Mouse (Mus musculus) forebrain, embryonic 16.5 days (tissue): ENCODE data around the gene Gkn1. TPM values are rescaled to one million over a fixed set of nuclear protein-coding genes. Genes with fewer than 3 reads are reported as not detected.
A peak's percentile ranks its signal among the peaks of the same experiment; 100 is the strongest.

Experiments
- ATAC-seq: fragments of 200-750 bp; cut with Nextera tagmentation; 2 replicates; pipeline ENCODE4 v1.8.0; 2017; ENCODE audit warnings: mild to moderate bottlenecking, moderate library complexity
- H3K27ac ChIP-seq: fragments of 300-500 bp; sonication (generic); 2 replicates; pipeline ENCODE4 v1.5.1; 2014; ENCODE audit warnings: low read length, control low read depth
- H3K27me3 ChIP-seq: fragments of 300-500 bp; sonication (generic); replicated peaks from 2 replicates; pipeline ENCODE4 v1.6.1; 2014; ENCODE audit warnings: low read length; ENCODE audit not compliant: control insufficient read depth, insufficient read depth
- H3K36me3 ChIP-seq: fragments of 300-500 bp; sonication (generic); 2 replicates; pipeline ENCODE4 v1.6.1; 2014; ENCODE audit not compliant: control insufficient read depth, insufficient read depth
- H3K4me1 ChIP-seq: fragments of 300-500 bp; sonication (generic); replicated peaks from 2 replicates; pipeline ENCODE4 v1.6.1; 2014; ENCODE audit warnings: low read length; ENCODE audit not compliant: control insufficient read depth, insufficient read depth
- H3K4me2 ChIP-seq: fragments of 300-500 bp; sonication (generic); 2 replicates; pipeline ENCODE4 v1.6.1; 2014; ENCODE audit warnings: mild to moderate bottlenecking, low read length, control low read depth
- H3K4me3 ChIP-seq: fragments of 300-500 bp; sonication (generic); replicated peaks from 2 replicates; pipeline ENCODE4 v1.5.1; 2014; ENCODE audit warnings: mild to moderate bottlenecking, low read length, control low read depth
- H3K9ac ChIP-seq: fragments of 300-500 bp; sonication (generic); replicated peaks from 2 replicates; pipeline ENCODE4 v1.6.1; 2014; ENCODE audit warnings: low read depth, low read length, control low read depth
- H3K9me3 ChIP-seq: fragments of 300-500 bp; sonication (generic); 2 replicates; pipeline ENCODE4 v1.6.1; 2016; ENCODE audit warnings: low read length; ENCODE audit not compliant: control insufficient read depth
- WGBS: fragments of 180-500 bp; shearing (Covaris S2); extraction: QIAGEN DNeasy Blood & Tissue Kit; methylation state at CpG from one replicate; pipeline ENCODE4 v1.1.7; 2014; 5-methylcytosine and 5-hydroxymethylcytosine counted together
- polyA plus RNA-seq: library from polyadenylated mRNA; unstranded; fragments of >200 nt; fragmentation: Nextera tagmentation; extraction: Ambion mirVana; gene quantifications from 2 replicates; pipeline ENCODE4 v1.2.1, GENCODE M21; 2015

Gkn1 gene
- polyA plus RNA-seq, 1 experiment from 2014 or later = not detected

GRCm38 (mm10) chr6:87384761-87385160 is 34.0 kb upstream of the Gkn1 start:
- no peak overlapping the region for H3K27ac ChIP-seq
- no peaks in the 10 kb centered on the region for H3K9me3 ChIP-seq
- H3K36me3 ChIP-seq = no peaks in the 10 kb centered on the region
- WGBS = 50% methylated on average over 5 of the region's 6 CpGs
- no peak overlapping the region for H3K4me3 ChIP-seq
- no peak overlapping the region for H3K4me2 ChIP-seq
- H3K4me1 ChIP-seq = peaks cover 8% of the 10 kb centered on the region
- ATAC-seq = no peak
- no peak overlapping the region for H3K9ac ChIP-seq
- H3K27me3 ChIP-seq = no peaks in the 10 kb centered on the region

GRCm38 (mm10) chr6:87383926-87384691 is 33.4 kb upstream of the Gkn1 start:
- Histone ChIP-seq H3K9ac (peak overlapping the region; percentile 49), H3K4me2 (peak overlapping the region; percentile 71), H3K36me3 (no peaks in the 10 kb centered on the region), H3K27me3 (no peaks in the 10 kb centered on the region), H3K9me3 (no peaks in the 10 kb centered on the region), H3K27ac (no peak overlapping the region), H3K4me1 (peaks cover 8% of the 10 kb centered on the region), H3K4me3 (peak overlapping the region; percentile 43)
- peak; percentile 79 for ATAC-seq
- WGBS = 8% methylated on average over 24 of the region's 24 CpGs

GRCm38 (mm10) chr6:87373057-87373456 is 22.3 kb upstream of the Gkn1 start, which contains the start of gene Gkn2:
Gene Gkn2, plus strand, starts transcription at chr6:87373357.
- H3K27me3 ChIP-seq = no peaks in the 10 kb centered on the region

GRCm38 (mm10) chr6:87369223-87369622 is 18.5 kb upstream of the Gkn1 start:
- no peaks in the 10 kb centered on the region for H3K36me3 ChIP-seq
- no peak overlapping the region for H3K4me2 ChIP-seq
- no peaks in the 10 kb centered on the region for H3K27me3 ChIP-seq
- H3K4me1 ChIP-seq = no peaks in the 10 kb centered on the region
- no peak overlapping the region for H3K4me3 ChIP-seq
- H3K27ac ChIP-seq = no peak overlapping the region
- WGBS = 86% methylated on average over 5 of the region's 5 CpGs
- H3K9ac ChIP-seq = no peak overlapping the region
- no peaks in the 10 kb centered on the region for H3K9me3 ChIP-seq
- ATAC-seq = no peak

More at GRCm38 (mm10) chr6:87373057-87373456, 22.3 kb upstream of the Gkn1 start, which contains the start of gene Gkn2:
- H3K4me3 ChIP-seq = no peak within 1 kb of the TSS
- 90% methylated on average over 9 of the region's 9 CpGs for WGBS
- H3K4me2 ChIP-seq = no peak within 1 kb of the TSS
- H3K9ac ChIP-seq = no peak within 1 kb of the TSS
- no peak for ATAC-seq
- no peaks in the 10 kb centered on the region for H3K9me3 ChIP-seq
- H3K27ac ChIP-seq = no peak within 1 kb of the TSS
- no peaks in the 10 kb centered on the region for H3K36me3 ChIP-seq
- no peaks in the 10 kb centered on the region for H3K4me1 ChIP-seq

GRCm38 (mm10) chr6:87354441-87354840 is 3.7 kb upstream of the Gkn1 start:
- H3K9me3 ChIP-seq = no peaks in the 10 kb centered on the region
- H3K27me3 ChIP-seq = no peaks in the 10 kb centered on the region
- no peak overlapping the region for H3K4me3 ChIP-seq
- ATAC-seq = no peak
- H3K4me1 ChIP-seq = no peaks in the 10 kb centered on the region
- no peak overlapping the region for H3K27ac ChIP-seq
- WGBS = 45% methylated on average over 5 of the region's 5 CpGs
- no peak overlapping the region for H3K4me2 ChIP-seq
- H3K36me3 ChIP-seq = no peaks in the 10 kb centered on the region
- H3K9ac ChIP-seq = no peak overlapping the region

- peak; percentile 18 for ATAC-seq
Measured at GRCm38 (mm10) chr6:87335935-87336295, 14.8 kb downstream of the Gkn1 start.

GRCm38 (mm10) chr6:87335091-87335934 is 15.4 kb downstream of the Gkn1 start, which contains the start of gene Antxr1:
Gene Antxr1, minus strand, starts transcription at chr6:87335821.
- Histone ChIP-seq H3K36me3 (no peaks in the 10 kb centered on the region), H3K9ac (peak within 1 kb of the TSS; percentile 78), H3K27me3 (no peaks in the 10 kb centered on the region), H3K27ac (peak within 1 kb of the TSS; percentile 5; the same call in 1 of the 2 replicates), H3K9me3 (no peaks in the 10 kb centered on the region), H3K4me3 (peak within 1 kb of the TSS; percentile 82), H3K4me2 (peak within 1 kb of the TSS; percentile 98), H3K4me1 (peaks cover 18% of the 10 kb centered on the region)
- under 1% methylated on average over 54 of the region's 54 CpGs for WGBS
- ATAC-seq = peak; percentile 71

More at GRCm38 (mm10) chr6:87335935-87336295, 14.8 kb downstream of the Gkn1 start:
- Histone ChIP-seq H3K4me3 (no peak overlapping the region; the same call in 1 of the 2 replicates), H3K9ac (no peak overlapping the region), H3K27ac (no peak overlapping the region), H3K27me3 (no peaks in the 10 kb centered on the region), H3K4me1 (peaks cover 18% of the 10 kb centered on the region), H3K4me2 (peak overlapping the region; percentile 98; the same call in 1 of the 2 replicates), H3K9me3 (no peaks in the 10 kb centered on the region), H3K36me3 (no peaks in the 10 kb centered on the region)
- 31% methylated on average over 6 of the region's 6 CpGs for WGBS

GRCm38 (mm10) chr6:87334361-87335090 is 16.2 kb downstream of the Gkn1 start:
- Histone ChIP-seq H3K4me3 (peak overlapping the region; percentile 82), H3K27me3 (no peaks in the 10 kb centered on the region), H3K4me2 (peak overlapping the region; percentile 98), H3K4me1 (peaks cover 18% of the 10 kb centered on the region), H3K27ac (no peak overlapping the region; the same call in 1 of the 2 replicates), H3K9me3 (no peaks in the 10 kb centered on the region), H3K36me3 (no peaks in the 10 kb centered on the region), H3K9ac (peak overlapping the region; percentile 78)
- 3% methylated on average over 11 of the region's 11 CpGs for WGBS
- ATAC-seq = peak; percentile 67
